Mouse (Mus musculus) brain, embryonic 14.5 days (tissue): ENCODE data around the gene Spdye4b.

ENCODE experiments used
- CTCF ChIP-seq: fragments of 200-500 bp; IDR thresholded peaks from 2 replicates; pipeline ENCODE4 v1.5.1; 2012; ENCODE audit warnings: inconsistent platforms, mild to moderate bottlenecking, moderate library complexity, borderline replicate concordance; ENCODE audit not compliant: insufficient read depth, insufficient read length; ENCODE audit errors: extremely low read depth
- POLR2A ChIP-seq: fragments of 200-500 bp; IDR thresholded peaks from 2 replicates; pipeline ENCODE4 v1.6.1; 2012; ENCODE audit warnings: mild to moderate bottlenecking, inconsistent platforms, borderline replicate concordance; ENCODE audit not compliant: poor library complexity, insufficient read depth, insufficient read length, severe bottlenecking; ENCODE audit errors: extremely low read depth

GRCm38 (mm10) chr5:143253881-143254486 lies 73.2 kb downstream of the Spdye4b start:
- TF ChIP-seq CTCF (no peak), POLR2A (no peak)
